8 mouse cellular contexts compared by ENCODE assay signal in genomic region chr10:96264866-96265265, GRCm38 (mm10).
DNase-seq lines count a peak whose midpoint lies in the region; ATAC-seq and TF ChIP-seq lines count a peak whose summit lies in the region.

No protein-coding gene starts in this region.

- intact Hi-C loops in heart, adult 2 months (cut with DNase I), result no loop called here

- WGBS in heart, adult 2 months, result 66% methylated on average over 4 of the region's 4 CpGs
- WGBS in forebrain, embryonic 16.5 days, result 43% methylated on average over 4 of the region's 4 CpGs

- TF ChIP-seq CTCF in heart, adult 2 months (IDR thresholded peaks at IDR 0.05), result no peak

- peak; percentile 87 for DNase-seq in heart, adult 11 months
- DNase-seq in heart, adult 2 months, result no peak
- DNase-seq in ovary, postnatal 36 days (ENCODE audit: low spot score), result peak; percentile 17
- DNase-seq in ovary, postnatal 14 days (ENCODE audit: low spot score), result no peak
- DNase-seq in lung, postnatal 36 days, result peak; percentile 55
- DNase-seq in adrenal gland, postnatal 36 days, result no peak
- no peak for DNase-seq in ovary, adult 18-20 months (ENCODE audit: low spot score)

- H3K9me3 ChIP-seq in forebrain, embryonic 16.5 days (ENCODE audit: control insufficient read depth, low read length), result no peaks in the 10 kb centered on the region

- H3K4me2 ChIP-seq in forebrain, embryonic 16.5 days (ENCODE audit: low read length), result no peak overlapping the region

- no peak overlapping the region for H3K4me3 ChIP-seq in heart, adult 2 months
- no peak overlapping the region for H3K4me3 ChIP-seq in forebrain, embryonic 16.5 days (replicated peaks; ENCODE audit: low read length)

- H3K4me1 ChIP-seq in heart, adult 2 months (ENCODE audit: control insufficient read depth, insufficient read depth, low read length), result no peaks in the 10 kb centered on the region; the same call in 1 of the 2 replicates
- peaks cover 15% of the 10 kb centered on the region for H3K4me1 ChIP-seq in forebrain, embryonic 16.5 days (replicated peaks; ENCODE audit: control insufficient read depth, insufficient read depth, low read length)

- TF ChIP-seq POLR2A in heart, adult 2 months (IDR thresholded peaks at IDR 0.05; ENCODE audit: insufficient read depth, low read depth, low read length), result no peak

- H3K36me3 ChIP-seq in heart, adult 2 months (ENCODE audit: control insufficient read depth, insufficient read depth, low read length), result no peaks in the 10 kb centered on the region; the same call in 1 of the 2 replicates
- H3K36me3 ChIP-seq in forebrain, embryonic 16.5 days (ENCODE audit: control insufficient read depth, insufficient read depth), result no peaks in the 10 kb centered on the region

- TF ChIP-seq EP300 in heart, adult 2 months (IDR thresholded peaks at IDR 0.05; ENCODE audit: insufficient read depth, low read depth, low read length), result no peak

- no peaks in the 10 kb centered on the region for H3K27me3 ChIP-seq in heart, adult 2 months (ENCODE audit: control insufficient read depth, insufficient read depth, low read length)
- no peaks in the 10 kb centered on the region for H3K27me3 ChIP-seq in forebrain, embryonic 16.5 days (replicated peaks; ENCODE audit: control insufficient read depth, insufficient read depth, low read length)

- no peak overlapping the region for H3K9ac ChIP-seq in heart, adult 2 months (ENCODE audit: low read depth, low read length)
- H3K9ac ChIP-seq in forebrain, embryonic 16.5 days (replicated peaks; ENCODE audit: low read depth, low read length), result no peak overlapping the region

- peak; percentile 58; the same call in 1 of the 2 replicates for ATAC-seq in forebrain, embryonic 16.5 days

- H3K79me2 ChIP-seq in heart, adult 2 months (replicated peaks; ENCODE audit: control insufficient read depth, insufficient read depth, low read length), result no peaks in the 10 kb centered on the region

- H3K27ac ChIP-seq in heart, adult 2 months, result no peak overlapping the region
- no peak overlapping the region for H3K27ac ChIP-seq in forebrain, embryonic 16.5 days (ENCODE audit: low read length)

Comparison
In these comparisons a context has a peak if more than half of its experiments do, and no peak if none do; other contexts are left out.
1. DNase-seq: peak in heart, adult 11 months (single experiment), ovary, postnatal 36 days (single experiment) and lung, postnatal 36 days (single experiment); none in heart, adult 2 months (0 of 2), ovary, postnatal 14 days (single experiment), adrenal gland, postnatal 36 days (0 of 2) and ovary, adult 18-20 months (single experiment).